Mouse (Mus musculus): ENCODE measurements around the gene Gm45062.

DNA sequence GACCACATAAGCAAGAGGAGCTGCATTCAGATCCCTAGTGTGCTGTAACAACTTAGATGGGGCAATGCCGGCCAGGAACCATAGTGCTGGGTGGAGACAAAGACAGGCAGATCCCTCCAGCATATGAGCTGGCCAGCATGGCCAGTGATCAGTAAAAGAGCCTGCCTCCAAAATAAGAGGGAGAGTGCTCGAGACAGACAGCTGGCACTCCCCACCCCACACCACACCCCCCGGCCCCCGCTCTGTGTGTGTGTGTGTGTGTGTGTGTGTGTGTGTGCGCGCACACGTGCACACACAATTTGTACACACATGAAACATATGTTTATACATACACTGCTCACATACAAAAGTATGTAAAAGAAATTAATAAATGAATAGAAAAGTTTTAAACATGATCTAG, 138.0 kb downstream of the Gm45062 start:
- TF ChIP-seq CTCF (IDR thresholded peaks at IDR 0.05; ENCODE audit: insufficient read depth, low read depth, low read length) (no peak), POLR2A (IDR thresholded peaks at IDR 0.05; ENCODE audit: insufficient read depth, low read depth, low read length) (no peak)
